Mouse (Mus musculus): Measurements from ENCODE around the gene Ly6g6d.

GRCm38 (mm10) chr17:35039121-35039873 lies 38.6 kb downstream of the Ly6g6d start:
- TF ChIP-seq CTCF (IDR thresholded peaks at IDR 0.05; ENCODE audit: insufficient read depth, low read depth, low read length) (no peak), POLR2A (IDR thresholded peaks at IDR 0.05; ENCODE audit: insufficient read depth, low read depth, low read length) (no peak)

All from olfactory bulb, adult 2 months (tissue).